Mouse (Mus musculus) liver, postnatal 0 days (tissue): ENCODE measurements around the gene Prtn3.

Experiments
- CTCF ChIP-seq: sonication (generic); IDR thresholded peaks from 2 replicates; pipeline ENCODE4 v1.5.1; 2016; ENCODE audit warnings: antibody characterized with exemption, low read depth
- EP300 ChIP-seq: IDR thresholded peaks from 2 replicates; pipeline ENCODE4 v1.6.1; 2016; ENCODE audit warnings: antibody characterized with exemption, low read depth, mild to moderate bottlenecking

DNA sequence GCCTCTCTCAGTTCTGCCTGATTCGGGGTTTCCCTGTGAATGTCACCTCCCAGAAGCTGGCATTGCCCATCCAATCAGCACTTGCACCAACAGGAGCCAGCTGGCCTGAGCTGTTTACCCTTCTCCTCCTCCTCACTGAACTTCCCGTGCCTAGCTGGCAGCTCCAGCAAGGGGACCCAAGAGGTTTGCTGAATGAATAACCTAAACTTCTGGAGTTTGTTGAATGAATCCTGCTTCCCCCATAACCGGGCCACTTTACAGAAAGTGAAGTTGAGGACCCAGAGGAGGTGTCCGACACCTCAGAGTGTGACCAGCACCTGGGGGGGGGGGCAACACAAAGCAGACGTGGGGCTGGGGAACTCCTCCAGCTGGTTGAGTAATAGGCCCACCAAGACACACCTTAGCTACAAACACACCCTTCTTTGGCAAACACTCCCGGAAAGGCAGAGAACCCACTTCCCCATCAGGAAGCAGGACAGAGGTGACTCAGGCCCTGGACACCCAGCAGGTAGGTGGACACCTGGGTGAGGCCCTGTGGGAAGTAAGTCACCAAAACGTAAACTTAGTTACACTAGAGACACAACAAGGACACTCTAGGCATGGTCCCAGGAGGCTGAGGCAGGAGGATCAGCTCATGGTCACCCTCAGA, 40.8 kb downstream of the Prtn3 start:
- TF ChIP-seq CTCF = no peak
- TF ChIP-seq EP300 = no peak
